11 mouse cellular contexts compared by ENCODE assay signal in genomic region chr3:87376195-87377165, GRCm38 (mm10). TPM values are rescaled to one million over a fixed set of nuclear protein-coding genes. Genes with fewer than 3 reads are reported as not detected.
A peak's percentile ranks its signal among the peaks of the same experiment; 100 is the strongest.
DNase-seq lines count a peak whose midpoint lies in the region; ATAC-seq lines count a peak whose summit lies in the region.
"Had no signal": no experiment of that assay in that cellular context is flagged by ENCODE, and none has a peak within 500 bp of the region (broad histone marks: within the 10 kb centered on the region; RNA-seq: fewer than 3 reads in every experiment).

Fcrl1 (plus strand) TSS chr3:87376387.

- no peak for DNase-seq in kidney, postnatal 25 days
- DNase-seq in ES-CJ7 (ENCODE audit: low read depth, low spot score) = peak; percentile 8
- peak; percentile 20 for DNase-seq in gonadal fat pad, adult 2 months (ENCODE audit: low read depth)
- DNase-seq in right cerebral cortex, postnatal 36 days (ENCODE audit: low spot score in 2 of 2) = no peak
- no peak for DNase-seq in cerebellum, adult 8-10 months
- DNase-seq: heart, postnatal 4 days had no signal

- H3K27ac ChIP-seq in kidney, embryonic 15.5 days = no peak within 1 kb of the TSS
- no peak within 1 kb of the TSS for H3K27ac ChIP-seq in midbrain, embryonic 15.5 days
- H3K27ac ChIP-seq: limb, embryonic 15.5 days; neural tube, embryonic 13.5 days had no signal

- H3K36me3 ChIP-seq in kidney, embryonic 15.5 days = no peaks in the 10 kb centered on the region
- no peaks in the 10 kb centered on the region for H3K36me3 ChIP-seq in midbrain, embryonic 15.5 days (replicated peaks)
- H3K36me3 ChIP-seq: limb, embryonic 15.5 days; neural tube, embryonic 13.5 days had no signal

- no peaks in the 10 kb centered on the region for H3K9me3 ChIP-seq in kidney, embryonic 15.5 days (replicated peaks)
- H3K9me3 ChIP-seq in midbrain, embryonic 15.5 days = no peaks in the 10 kb centered on the region
- H3K9me3 ChIP-seq: limb, embryonic 15.5 days; neural tube, embryonic 13.5 days had no signal

- H3K9ac ChIP-seq in kidney, embryonic 15.5 days = no peak within 1 kb of the TSS
- H3K9ac ChIP-seq in midbrain, embryonic 15.5 days = no peak within 1 kb of the TSS
- H3K9ac ChIP-seq: limb, embryonic 15.5 days; neural tube, embryonic 13.5 days had no signal

- WGBS in kidney, embryonic 15.5 days = 79% methylated on average over 18 of the region's 18 CpGs
- 87% methylated on average over 18 of the region's 18 CpGs for WGBS in midbrain, embryonic 15.5 days

- H3K4me3 ChIP-seq in kidney, embryonic 15.5 days (replicated peaks) = no peak within 1 kb of the TSS
- no peak within 1 kb of the TSS for H3K4me3 ChIP-seq in midbrain, embryonic 15.5 days
- H3K4me3 ChIP-seq: limb, embryonic 15.5 days; neural tube, embryonic 13.5 days had no signal

- no peak within 1 kb of the TSS for H3K4me2 ChIP-seq in kidney, embryonic 15.5 days
- H3K4me2 ChIP-seq in midbrain, embryonic 15.5 days = no peak within 1 kb of the TSS
- H3K4me2 ChIP-seq: limb, embryonic 15.5 days; neural tube, embryonic 13.5 days had no signal

- no peaks in the 10 kb centered on the region for H3K27me3 ChIP-seq in kidney, embryonic 15.5 days
- H3K27me3 ChIP-seq in midbrain, embryonic 15.5 days (replicated peaks) = no peaks in the 10 kb centered on the region
- H3K27me3 ChIP-seq: limb, embryonic 15.5 days; neural tube, embryonic 13.5 days had no signal

- 0 out of 2 replicates have a peak, but pooled peaks cover 5% of the 10 kb centered on the region for H3K4me1 ChIP-seq in kidney, embryonic 15.5 days
- H3K4me1 ChIP-seq in midbrain, embryonic 15.5 days = no peaks in the 10 kb centered on the region
- H3K4me1 ChIP-seq: neural tube, embryonic 13.5 days had no signal

- 0 out of 2 replicates have a peak, but pooled peaks have one; percentile 22 for ATAC-seq in kidney, embryonic 15.5 days (replicated peaks; ENCODE audit: low FRiP score)
- peak; percentile 82 for ATAC-seq in neutrophil, adult 5-6 weeks (ENCODE audit: extremely low read depth, insufficient number of reproducible peaks, low FRiP score, poor library complexity, severe bottlenecking)
- ATAC-seq in midbrain, embryonic 15.5 days (replicated peaks) = no peak

RNA-seq across cellular contexts. Expression of gene Fcrl1, which starts in this region (rescaled TPM):
- polyA plus RNA-seq in kidney, embryonic 15.5 days (2015; fragmentation: Nextera tagmentation; extraction: Ambion mirVana) = 0.36 and 0.66 TPM in 2 replicates
- polyA plus RNA-seq in gonadal fat pad, adult 2 months (2012; rRNA removed) = 0.76 and 1.1 TPM in 2 replicates
- 148 and 155 TPM in 2 replicates for total RNA-seq in neutrophil, adult 5-6 weeks (2017)
- polyA plus RNA-seq in midbrain, embryonic 15.5 days (2015; fragmentation: Nextera tagmentation; extraction: Ambion mirVana) = 0.13 TPM in 1 of 2 replicates, not detected in the other
- total RNA-seq: heart, postnatal 4 days had no signal
- polyA plus RNA-seq: neural tube, embryonic 13.5 days had no signal

Comparison
In these comparisons a context has a peak if more than half of its experiments do, and no peak if none do; other contexts are left out.
1. Peak in ATAC-seq in kidney, embryonic 15.5 days; RNA of the gene not detected or under 1 TPM.
2. DNase-seq: peak in ES-CJ7 (single experiment) and gonadal fat pad, adult 2 months (single experiment); none in kidney, postnatal 25 days (0 of 2), right cerebral cortex, postnatal 36 days (0 of 2) and cerebellum, adult 8-10 months (single experiment).